Mouse (Mus musculus) heart, adult 2 months (tissue): ENCODE results near the gene Casp2.

Experiments used
- CTCF ChIP-seq: fragments of 200-600 bp; IDR thresholded peaks from 2 replicates; pipeline ENCODE4 v1.8.1; 2022; ENCODE audit warnings: antibody characterized with exemption, mild to moderate bottlenecking, moderate library complexity
- POLR2A ChIP-seq: fragments of 200-500 bp; IDR thresholded peaks from 2 replicates; pipeline ENCODE4 v1.6.1; 2011; ENCODE audit warnings: mild to moderate bottlenecking, low read depth, low read length, control low read depth; ENCODE audit not compliant: insufficient read depth

DNA sequence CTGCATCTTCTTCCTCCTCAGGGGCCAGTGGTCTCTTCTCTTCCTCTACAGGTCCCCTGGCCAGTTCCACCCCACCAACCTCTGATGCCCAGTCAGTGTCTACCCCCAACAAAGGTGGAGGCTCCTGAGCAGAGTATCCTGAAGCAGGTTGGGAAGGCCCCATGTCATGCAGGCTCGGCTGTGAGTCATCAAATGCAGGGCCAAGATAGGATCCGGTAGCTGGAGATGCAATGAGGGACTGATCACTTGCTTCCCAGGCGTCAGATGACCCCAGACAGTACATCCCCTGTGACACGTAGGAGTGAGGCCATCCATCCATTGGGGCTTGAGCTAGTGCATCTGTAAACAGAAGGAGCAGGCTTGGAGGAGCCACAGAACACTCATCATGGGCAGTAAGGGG lies 53.5 kb downstream of the Casp2 start:
- TF ChIP-seq CTCF (no peak), POLR2A (no peak)
